Mouse (Mus musculus) kidney, embryonic 15.5 days (tissue): ENCODE measurements around the gene Gm45713. TPM values are rescaled to one million over a fixed set of nuclear protein-coding genes. Genes with fewer than 3 reads are reported as not detected.

ENCODE experiments used
- ATAC-seq: fragments of 200-750 bp; cut with Nextera tagmentation; replicated peaks from 2 replicates; pipeline ENCODE4 v1.8.0; 2017; ENCODE audit warnings: moderate TSS enrichment; ENCODE audit not compliant: low FRiP score
- H3K27ac ChIP-seq: fragments of 300-500 bp; sonication (generic); 2 replicates; pipeline ENCODE4 v1.5.1; 2015; ENCODE audit warnings: mild to moderate bottlenecking, inconsistent platforms
- H3K27me3 ChIP-seq: fragments of 300-500 bp; sonication (generic); 2 replicates; pipeline ENCODE4 v1.6.1; 2015; ENCODE audit warnings: inconsistent platforms
- H3K36me3 ChIP-seq: fragments of 300-500 bp; sonication (generic); 2 replicates; pipeline ENCODE4 v1.6.1; 2015; ENCODE audit warnings: inconsistent platforms
- H3K4me1 ChIP-seq: fragments of 300-500 bp; sonication (generic); 2 replicates; pipeline ENCODE4 v1.6.1; 2015; ENCODE audit warnings: inconsistent platforms
- H3K4me2 ChIP-seq: fragments of 300-500 bp; sonication (generic); 2 replicates; pipeline ENCODE4 v1.6.1; 2015; ENCODE audit warnings: moderate library complexity, mild to moderate bottlenecking, inconsistent platforms
- H3K4me3 ChIP-seq: fragments of 300-500 bp; sonication (generic); replicated peaks from 2 replicates; pipeline ENCODE4 v1.5.1; 2015; ENCODE audit warnings: mild to moderate bottlenecking, inconsistent platforms
- H3K9ac ChIP-seq: fragments of 300-500 bp; sonication (generic); 2 replicates; pipeline ENCODE4 v1.6.1; 2015; ENCODE audit warnings: mild to moderate bottlenecking, inconsistent platforms
- H3K9me3 ChIP-seq: fragments of 300-500 bp; sonication (generic); replicated peaks from 2 replicates; pipeline ENCODE4 v1.6.1; 2016; ENCODE audit warnings: inconsistent platforms
- WGBS: fragments of 180-500 bp; shearing (Covaris S2); methylation state at CpG from one replicate; pipeline ENCODE4 v1.1.7; 2015; ENCODE audit warnings: mixed read lengths; 5-methylcytosine and 5-hydroxymethylcytosine counted together
- polyA plus RNA-seq: library from polyadenylated mRNA; unstranded; fragments of >200 nt; fragmentation: Nextera tagmentation; extraction: Ambion mirVana; gene quantifications from 2 replicates; pipeline ENCODE4 v1.2.1, GENCODE M21; 2015

The Gm45713 gene
- polyA plus RNA-seq, 1 experiment from 2014 or later = not detected

DNA sequence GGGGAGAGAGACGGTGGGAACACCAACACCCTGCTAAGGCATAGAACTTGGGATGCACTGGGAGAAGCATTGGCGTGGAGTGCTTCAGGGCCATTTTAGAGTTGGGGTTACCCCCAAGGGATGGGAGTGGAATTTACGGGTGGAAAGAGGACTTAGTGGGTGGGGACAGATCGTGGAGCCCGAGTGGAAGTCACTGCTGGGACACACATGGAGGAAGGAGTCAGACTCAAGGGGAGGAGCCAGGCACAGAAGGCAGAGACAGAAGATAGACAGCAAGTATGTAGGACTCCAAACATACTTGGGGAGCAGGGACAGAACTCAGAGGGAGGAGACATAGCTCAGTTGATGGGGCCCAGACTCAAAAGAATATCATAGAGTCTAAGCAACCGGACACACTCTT is 26.5 kb upstream of the Gm45713 start:
- Histone ChIP-seq H3K36me3 (peaks cover 35% of the 10 kb centered on the region), H3K9me3 (no peaks in the 10 kb centered on the region), H3K4me2 (peak overlapping the region; percentile 91), H3K27me3 (peaks cover 53% of the 10 kb centered on the region), H3K27ac (no peak overlapping the region), H3K4me3 (peak overlapping the region; percentile 50), H3K9ac (peak overlapping the region; percentile 43; the same call in 1 of the 2 replicates), H3K4me1 (peaks cover 19% of the 10 kb centered on the region)
- no peak; the same call in 1 of the 2 replicates for ATAC-seq
- 25% methylated on average over 6 of the region's 6 CpGs for WGBS

DNA sequence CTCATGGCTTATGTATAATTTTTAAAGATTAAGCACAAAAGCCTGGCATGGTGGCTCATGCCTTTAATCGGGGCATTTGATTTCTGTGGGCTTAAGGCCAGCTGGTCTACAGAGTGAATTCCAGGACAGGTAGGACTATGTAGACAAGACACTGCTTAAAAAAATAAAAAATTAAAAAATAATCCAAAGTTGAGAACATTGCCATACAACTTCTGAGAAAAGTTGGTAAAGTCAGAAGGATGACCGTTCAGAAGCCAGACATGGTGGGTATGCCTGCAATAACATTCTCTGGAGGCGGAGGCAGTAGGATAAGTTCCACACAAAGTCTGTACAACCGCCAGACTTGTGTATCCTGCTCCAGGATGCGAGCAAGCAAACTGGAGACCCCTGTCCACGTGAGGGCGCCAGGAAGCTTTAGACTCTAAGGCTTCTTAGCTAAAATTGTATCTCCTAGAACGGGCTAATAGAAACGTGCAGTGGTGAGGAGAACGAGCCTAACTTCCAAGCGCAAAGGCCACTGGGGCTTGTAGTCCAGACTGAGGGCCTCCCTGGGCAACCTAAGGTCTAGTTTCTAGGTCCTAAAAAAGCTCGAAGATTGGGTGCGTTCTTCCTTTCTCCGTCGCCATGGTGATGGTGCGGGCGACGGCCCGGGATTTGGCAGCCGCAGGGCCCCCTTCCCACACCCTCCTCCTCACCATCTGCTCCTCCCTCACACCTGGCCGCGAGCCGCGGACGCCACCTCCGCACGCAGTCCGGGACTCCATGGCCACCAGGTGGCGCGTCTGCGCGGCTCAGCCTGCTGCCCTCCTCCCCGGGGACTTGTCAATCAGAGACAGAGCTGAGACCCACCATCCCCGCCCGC is 25.8 kb upstream of the Gm45713 start:
- H3K4me2 ChIP-seq = peak overlapping the region; percentile 91
- peaks cover 46% of the 10 kb centered on the region for H3K27me3 ChIP-seq
- ATAC-seq = peak; percentile 87
- H3K9me3 ChIP-seq = no peaks in the 10 kb centered on the region
- peaks cover 19% of the 10 kb centered on the region for H3K4me1 ChIP-seq
- 3% methylated on average over 35 of the region's 35 CpGs for WGBS
- 0 out of 2 replicates have a peak overlapping the region, but pooled peaks have one; percentile 54 for H3K27ac ChIP-seq
- peaks cover 38% of the 10 kb centered on the region for H3K36me3 ChIP-seq
- H3K9ac ChIP-seq = peak overlapping the region; percentile 43
- peak overlapping the region; percentile 50 for H3K4me3 ChIP-seq

DNA sequence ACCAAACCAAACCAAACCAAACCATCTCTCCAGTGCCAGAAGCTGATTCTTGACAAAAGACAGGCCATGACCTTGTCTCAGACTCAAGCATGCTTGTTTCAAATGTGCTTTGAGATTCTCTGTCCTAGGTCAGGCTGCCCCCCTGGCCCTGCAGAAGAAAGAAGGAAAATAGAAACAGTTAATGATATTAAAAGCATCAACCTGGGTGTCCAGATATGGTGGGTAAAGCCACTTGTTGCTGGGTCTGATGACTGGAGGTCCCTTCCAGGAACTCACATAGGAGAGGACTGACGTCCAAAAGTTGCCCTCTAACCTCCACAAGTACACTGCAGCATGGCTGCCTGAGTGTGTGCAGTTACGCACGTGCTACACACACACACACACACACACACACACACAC is 24.8 kb upstream of the Gm45713 start:
- Histone ChIP-seq H3K27ac (no peak overlapping the region), H3K9ac (no peak overlapping the region), H3K4me1 (peaks cover 19% of the 10 kb centered on the region), H3K9me3 (no peaks in the 10 kb centered on the region), H3K4me3 (no peak overlapping the region), H3K4me2 (no peak overlapping the region), H3K27me3 (peaks cover 36% of the 10 kb centered on the region), H3K36me3 (peaks cover 46% of the 10 kb centered on the region)
- ATAC-seq = no peak
- WGBS = 91% methylated on average over 3 of the region's 3 CpGs

DNA sequence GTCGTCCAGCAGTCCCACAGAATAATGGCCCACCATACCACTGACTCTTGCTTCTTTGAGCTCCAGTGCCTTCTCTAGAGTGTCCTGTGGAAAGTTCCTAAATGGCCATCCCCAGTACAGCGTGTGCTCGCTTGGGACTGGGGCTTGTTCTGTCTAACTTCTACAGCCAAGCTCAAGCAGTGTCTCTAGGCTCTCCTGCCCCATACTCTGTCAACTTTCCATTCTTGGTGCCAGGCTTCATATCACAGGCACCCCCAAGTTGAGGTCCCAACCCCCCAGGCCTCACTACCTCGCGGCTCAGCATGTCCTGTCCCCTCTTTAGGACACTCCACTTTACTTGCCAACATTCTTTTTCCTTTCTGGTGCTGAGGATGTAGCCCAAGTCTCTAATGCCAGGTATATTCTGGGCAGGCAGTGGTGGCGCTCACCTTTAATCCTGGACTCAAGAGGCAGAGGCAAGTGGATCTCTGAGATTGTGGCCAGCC is 24.3 kb upstream of the Gm45713 start:
- WGBS = 91% methylated on average over 6 of the region's 6 CpGs
- Histone ChIP-seq H3K4me1 (peaks cover 22% of the 10 kb centered on the region), H3K36me3 (peaks cover 46% of the 10 kb centered on the region), H3K27me3 (peaks cover 31% of the 10 kb centered on the region), H3K4me2 (no peak overlapping the region), H3K9me3 (no peaks in the 10 kb centered on the region), H3K4me3 (no peak overlapping the region), H3K9ac (no peak overlapping the region), H3K27ac (no peak overlapping the region)
- ATAC-seq = no peak

DNA sequence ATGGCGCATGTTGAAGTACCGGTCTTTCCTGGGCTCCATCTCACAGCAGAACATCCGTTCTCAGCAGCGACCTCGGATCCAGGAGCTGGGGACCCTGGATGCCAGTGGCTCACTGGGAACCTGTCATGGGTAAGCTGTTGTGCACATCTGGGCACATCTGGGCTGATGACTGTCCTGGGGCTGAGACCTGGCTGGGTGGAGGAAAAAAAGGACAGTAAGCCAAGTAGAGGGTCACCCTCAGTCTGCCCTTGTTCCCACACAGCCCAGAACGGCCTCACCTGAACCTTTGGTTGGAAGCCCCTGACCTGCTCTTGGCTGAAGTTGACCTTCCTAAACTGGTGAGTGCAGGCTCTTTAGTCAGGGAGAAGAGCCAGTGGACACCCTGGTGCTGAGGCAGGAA is 23.0 kb upstream of the Gm45713 start:
- peaks cover 46% of the 10 kb centered on the region for H3K36me3 ChIP-seq
- no peak overlapping the region for H3K4me2 ChIP-seq
- no peak overlapping the region for H3K9ac ChIP-seq
- H3K27me3 ChIP-seq = peaks cover 18% of the 10 kb centered on the region
- 90% methylated on average over 6 of the region's 6 CpGs for WGBS
- H3K4me1 ChIP-seq = peaks cover 27% of the 10 kb centered on the region
- H3K27ac ChIP-seq = no peak overlapping the region
- no peak overlapping the region for H3K4me3 ChIP-seq
- ATAC-seq = no peak
- H3K9me3 ChIP-seq = no peaks in the 10 kb centered on the region

DNA sequence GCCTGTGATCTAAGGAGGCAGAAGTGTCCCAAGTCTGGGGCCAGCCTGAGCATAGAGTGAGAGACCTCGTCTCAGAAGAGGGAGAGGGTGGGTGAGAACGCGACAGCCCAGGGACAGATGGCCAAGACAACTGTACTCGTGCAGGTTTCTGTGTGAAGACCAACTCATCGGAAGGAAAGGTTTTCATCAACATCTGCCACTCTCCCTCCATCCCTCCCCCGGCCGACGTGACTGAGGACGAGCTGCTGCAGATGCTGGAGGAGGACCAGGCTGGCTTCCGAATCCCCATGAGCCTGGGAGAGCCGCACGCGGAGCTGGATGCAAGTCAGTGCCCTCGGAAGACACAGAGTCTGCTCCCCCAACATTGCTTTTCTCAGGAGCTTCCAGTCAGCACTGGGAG is 21.4 kb upstream of the Gm45713 start:
- Histone ChIP-seq H3K9ac (no peak overlapping the region), H3K4me1 (peaks cover 24% of the 10 kb centered on the region), H3K27ac (no peak overlapping the region), H3K27me3 (peaks cover 2% of the 10 kb centered on the region), H3K4me2 (no peak overlapping the region), H3K9me3 (no peaks in the 10 kb centered on the region), H3K36me3 (peaks cover 46% of the 10 kb centered on the region), H3K4me3 (no peak overlapping the region)
- 80% methylated on average over 14 of the region's 14 CpGs for WGBS
- ATAC-seq = no peak

DNA sequence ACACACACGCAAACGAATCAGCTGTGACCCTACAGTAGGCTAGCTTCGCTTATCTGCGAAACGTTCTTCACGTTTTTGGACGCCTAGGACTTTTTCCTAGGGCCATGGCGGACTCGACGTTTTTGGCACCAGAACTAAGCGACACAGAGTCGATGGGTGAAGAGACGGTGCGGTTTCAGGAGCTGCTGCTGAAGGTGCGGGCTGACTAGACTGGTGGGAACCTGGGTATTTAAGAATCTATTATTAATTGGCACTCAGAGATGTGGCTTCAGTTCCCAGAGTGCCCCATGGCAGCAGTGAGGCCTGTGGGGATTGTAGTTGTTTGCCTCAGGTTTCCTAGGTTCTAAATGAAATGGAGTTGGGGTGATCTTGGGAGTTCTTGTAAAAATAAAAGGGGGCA is 20.2 kb upstream of the Gm45713 start:
- WGBS = 94% methylated on average over 15 of the region's 15 CpGs
- no peak overlapping the region for H3K4me3 ChIP-seq
- ATAC-seq = no peak

DNA sequence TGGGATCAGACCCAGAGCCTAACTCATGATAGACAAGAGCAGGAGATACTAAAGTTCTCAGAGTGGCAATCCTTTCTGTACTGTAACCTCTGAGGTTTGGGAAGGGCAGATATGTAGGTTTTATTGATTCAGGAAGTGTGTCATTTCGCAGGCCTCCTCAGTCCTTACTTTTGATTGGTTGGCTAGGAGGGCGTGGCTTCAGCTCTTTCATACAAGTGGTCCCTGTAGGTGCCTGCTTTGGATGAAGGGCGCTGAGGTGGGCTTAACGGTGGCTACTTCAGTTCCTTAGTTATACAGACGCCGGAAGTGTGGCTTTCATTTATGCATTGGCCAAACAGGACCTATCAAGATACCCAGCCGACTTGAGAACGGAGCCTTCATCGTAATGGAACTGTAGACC is 19.6 kb upstream of the Gm45713 start:
- Histone ChIP-seq H3K4me1 (peaks cover 31% of the 10 kb centered on the region), H3K9me3 (no peaks in the 10 kb centered on the region), H3K9ac (0 out of 2 replicates have a peak overlapping the region, but pooled peaks have one; percentile 3), H3K36me3 (peaks cover 42% of the 10 kb centered on the region), H3K4me2 (peak overlapping the region; percentile 74), H3K4me3 (peak overlapping the region; percentile 63; the same call in 1 of the 2 replicates), H3K27me3 (no peaks in the 10 kb centered on the region), H3K27ac (0 out of 2 replicates have a peak overlapping the region, but pooled peaks have one; percentile 97)
- 86% methylated on average over 9 of the region's 9 CpGs for WGBS
- no peak for ATAC-seq

More for the DNA sequence above, 20.2 kb upstream of the Gm45713 start:
- Histone ChIP-seq H3K9me3 (no peaks in the 10 kb centered on the region), H3K27me3 (no peaks in the 10 kb centered on the region), H3K36me3 (peaks cover 46% of the 10 kb centered on the region), H3K4me2 (no peak overlapping the region), H3K27ac (no peak overlapping the region), H3K4me1 (peaks cover 27% of the 10 kb centered on the region), H3K9ac (no peak overlapping the region)

DNA sequence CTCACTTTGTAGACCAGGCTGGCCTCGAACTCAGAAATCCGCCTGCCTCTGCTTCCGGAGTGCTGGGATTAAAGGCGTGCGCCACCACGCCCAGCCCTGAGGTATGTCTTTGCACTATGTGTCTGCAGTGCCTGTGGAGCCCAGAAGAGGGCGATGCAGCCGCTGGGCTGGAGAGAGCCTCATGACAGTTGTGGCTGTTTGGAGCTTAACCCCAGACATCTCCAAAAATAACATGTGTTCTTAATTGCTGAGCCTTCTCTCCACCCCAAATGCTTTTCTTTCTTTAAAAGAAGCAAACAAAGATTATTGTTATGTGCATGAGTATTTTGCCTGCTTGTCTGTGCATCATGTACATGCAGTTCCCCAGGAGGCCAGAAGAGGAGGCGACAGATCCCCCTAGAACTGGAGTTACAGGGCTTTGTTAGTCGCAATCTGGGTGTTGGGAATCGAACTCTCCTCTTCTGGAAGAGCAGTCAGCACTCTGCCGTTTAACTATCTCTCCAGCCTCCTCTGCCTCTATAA is 19.0 kb upstream of the Gm45713 start:
- Histone ChIP-seq H3K4me1 (peaks cover 37% of the 10 kb centered on the region), H3K4me2 (peak overlapping the region; percentile 74), H3K27me3 (no peaks in the 10 kb centered on the region), H3K27ac (peak overlapping the region; percentile 97), H3K4me3 (peak overlapping the region; percentile 63), H3K36me3 (peaks cover 36% of the 10 kb centered on the region), H3K9me3 (no peaks in the 10 kb centered on the region), H3K9ac (0 out of 2 replicates have a peak overlapping the region, but pooled peaks have one; percentile 3)
- no peak for ATAC-seq
- WGBS = 79% methylated on average over 12 of the region's 12 CpGs

DNA sequence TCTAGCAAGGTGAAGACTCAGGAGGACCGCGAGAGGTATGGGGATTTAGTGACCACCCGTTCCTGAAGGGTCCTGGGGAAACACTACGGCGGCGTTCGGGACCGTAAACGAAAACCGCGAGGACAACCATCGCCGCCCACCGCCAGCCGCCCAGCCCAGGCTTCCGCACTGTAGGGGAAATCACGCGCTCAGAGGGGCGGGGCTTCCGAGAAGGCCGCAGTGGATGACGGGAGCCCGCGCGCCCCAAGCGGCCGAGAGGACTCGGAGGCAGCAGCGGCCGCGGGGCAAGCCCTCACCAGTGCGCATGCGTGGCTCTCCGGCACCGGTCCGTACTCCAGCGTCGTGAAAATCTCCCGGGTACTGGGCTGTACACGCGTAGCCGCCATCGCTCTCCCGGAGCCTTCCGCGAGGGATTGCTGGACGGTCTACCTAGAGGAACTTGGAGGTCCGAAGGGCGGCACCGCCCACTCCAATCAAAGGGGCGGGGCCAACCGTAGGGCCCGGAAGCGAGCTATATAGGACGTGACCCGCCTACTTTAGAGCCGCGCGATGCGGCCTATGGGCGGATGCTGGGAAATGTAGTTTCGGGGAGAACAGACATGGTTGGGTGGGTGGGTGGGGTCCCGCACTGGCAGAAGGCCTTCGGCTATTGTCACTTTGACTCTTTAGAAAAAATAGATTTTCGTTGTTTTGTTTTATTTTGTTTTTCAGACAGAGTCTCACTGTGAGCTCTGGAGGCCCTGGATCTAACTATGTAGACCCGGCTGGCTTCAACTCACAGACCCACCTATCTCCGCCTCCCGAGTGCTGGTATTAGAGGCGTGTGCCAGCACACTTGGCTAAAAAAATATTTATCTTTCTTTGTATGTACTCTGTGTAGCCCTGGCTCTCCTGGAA is 18.3 kb upstream of the Gm45713 start, which contains the start of the genes Pih1d1 and Aldh16a1:
Pih1d1 (plus strand) TSS at position 208 of the 897 bp plus-strand sequence.
Aldh16a1 (minus strand) TSS at position 489 of the 897 bp plus-strand sequence.
- Histone ChIP-seq H3K27ac (peak within 1 kb of the TSS; percentile 97), H3K4me2 (peak within 1 kb of the TSS; percentile 74), H3K27me3 (no peaks in the 10 kb centered on the region), H3K9me3 (no peaks in the 10 kb centered on the region), H3K4me1 (peaks cover 44% of the 10 kb centered on the region), H3K4me3 (peak within 1 kb of the TSS; percentile 63), H3K36me3 (peaks cover 29% of the 10 kb centered on the region), H3K9ac (peak within 1 kb of the TSS; percentile 89)
- peak; percentile 94 for ATAC-seq
- WGBS = 4% methylated on average over 69 of the region's 69 CpGs

DNA sequence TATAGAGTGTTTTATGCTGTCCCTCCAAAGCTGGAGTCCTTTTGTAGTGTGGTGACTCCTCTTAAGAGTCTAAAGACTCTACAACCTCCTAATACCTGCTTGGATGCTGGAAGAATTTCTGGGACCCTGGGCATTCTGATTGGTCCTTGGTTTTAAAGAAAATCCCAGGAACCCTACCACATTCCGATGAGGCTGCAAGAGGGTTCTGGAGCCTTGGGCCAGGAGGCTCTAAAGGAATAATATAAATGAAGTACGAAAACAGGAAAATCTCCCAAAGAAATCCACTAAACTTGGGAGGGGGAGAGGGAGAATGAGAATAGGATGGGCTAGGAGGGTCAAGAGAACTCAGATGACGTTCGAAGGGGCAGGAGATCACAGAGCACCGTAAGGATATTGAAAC is 17.6 kb upstream of the Gm45713 start:
- Histone ChIP-seq H3K27me3 (no peaks in the 10 kb centered on the region), H3K4me1 (peaks cover 52% of the 10 kb centered on the region), H3K27ac (peak overlapping the region; percentile 97), H3K4me3 (peak overlapping the region; percentile 63), H3K36me3 (peaks cover 22% of the 10 kb centered on the region), H3K4me2 (peak overlapping the region; percentile 74), H3K9ac (peak overlapping the region; percentile 89), H3K9me3 (no peaks in the 10 kb centered on the region)
- 4% methylated on average over 5 of the region's 5 CpGs for WGBS
- no peak for ATAC-seq
